Mouse (Mus musculus) CH12.LX (cell line): ENCODE results near the gene Six5.

Experiments used
- CHD1 ChIP-seq: IDR thresholded peaks from 2 replicates; pipeline ENCODE4 v1.6.1; 2012; ENCODE audit warnings: low read depth, low read length, improper control_type of control experiment, inconsistent platforms
- CTCF ChIP-seq, 2 experiments: IDR thresholded peaks in 1 of 2; conservative IDR thresholded peaks in 1 of 2; 2 replicates each; pipeline ENCODE4 v1.5.1; 2011 to 2012; ENCODE audit warnings: low read depth in 2 of 2, low read length in 2 of 2, improper control_type of control experiment in 1 of 2, inconsistent platforms in 1 of 2, mild to moderate bottlenecking in 1 of 2, moderate library complexity in 1 of 2
- EP300 ChIP-seq: IDR thresholded peaks from 2 replicates; pipeline ENCODE4 v1.6.1; 2011; ENCODE audit warnings: low read length, improper control_type of control experiment
- JUND ChIP-seq: conservative IDR thresholded peaks from 2 replicates; pipeline ENCODE4 v1.6.1; 2011; ENCODE audit warnings: low read depth, low read length, improper control_type of control experiment
- MAFK ChIP-seq: IDR thresholded peaks from 2 replicates; pipeline ENCODE4 v1.6.1; 2011; ENCODE audit warnings: low read length, improper control_type of control experiment; ENCODE audit not compliant: insufficient replicate concordance
- POLR2A ChIP-seq: IDR thresholded peaks from 2 replicates; pipeline ENCODE4 v1.6.1; 2011; ENCODE audit warnings: low read depth, mild to moderate bottlenecking, improper control_type of control experiment, low read length
- RAD21 ChIP-seq: IDR thresholded peaks from 2 replicates; pipeline ENCODE4 v1.6.1; 2011; ENCODE audit warnings: low read depth, mild to moderate bottlenecking, low read length, improper control_type of control experiment, moderate library complexity
- USF1 ChIP-seq: IDR thresholded peaks from 2 replicates; pipeline ENCODE4 v1.6.1; 2014; ENCODE audit warnings: low read depth, mild to moderate bottlenecking, inconsistent platforms, low read length, improper control_type of control experiment
- ZC3H11A ChIP-seq: IDR thresholded peaks from 2 replicates; pipeline ENCODE4 v1.6.1; 2012; ENCODE audit warnings: low read depth, mild to moderate bottlenecking, inconsistent platforms, low read length, improper control_type of control experiment
- ZKSCAN1 ChIP-seq: IDR thresholded peaks from 2 replicates; pipeline ENCODE4 v1.6.1; 2012; ENCODE audit warnings: low read depth, inconsistent platforms, low read length, improper control_type of control experiment, borderline replicate concordance

DNA sequence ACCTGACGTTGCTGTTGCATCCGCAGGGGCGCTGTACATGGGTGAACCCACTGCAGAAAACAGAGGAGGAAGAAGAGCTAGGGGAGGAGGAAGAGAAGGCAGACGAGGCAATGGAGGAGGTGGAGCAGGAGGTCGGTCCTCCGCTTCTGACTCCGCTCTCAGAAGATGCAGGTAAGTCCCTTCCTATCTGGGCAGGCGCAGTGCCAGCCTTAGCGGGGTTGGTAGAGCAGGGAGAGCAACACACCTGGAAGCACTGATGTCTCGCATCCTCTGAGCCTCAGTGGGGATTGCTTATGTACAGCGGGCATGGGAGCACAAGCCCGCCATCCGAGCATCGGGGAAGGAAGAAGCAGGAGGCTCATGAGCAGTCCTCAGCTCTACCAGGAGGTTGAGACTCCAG is 27.3 kb upstream of the Six5 start:
- no peak for TF ChIP-seq EP300
- no peak for TF ChIP-seq ZC3H11A
- no peak for TF ChIP-seq MAFK
- no peak for TF ChIP-seq POLR2A
- TF ChIP-seq CTCF (conservative IDR thresholded peaks at IDR 0.05 in 1 of 2, IDR thresholded peaks at IDR 0.05 in 1 of 2; ENCODE audit: low read depth in 2 of 2, low read length in 2 of 2): no peak
- TF ChIP-seq RAD21: no peak
- TF ChIP-seq USF1: no peak
- TF ChIP-seq ZKSCAN1: no peak
- TF ChIP-seq JUND: no peak
- TF ChIP-seq CHD1: no peak
